Mouse (Mus musculus) adrenal gland, adult 8-10 months (tissue): Measurements from ENCODE around the gene Ptprn2. TPM values are rescaled to one million over a fixed set of nuclear protein-coding genes. Genes with fewer than 3 reads are reported as not detected.
"Not testable (repeated sequence)": the region's sequence is repeated elsewhere in the genome, so short reads cannot be mapped to it uniquely, and the experiment has no call there.

Experiments used
- DNase-seq: peaks from one replicate; pipeline ENCODE4 v3.0.0; 2022
- total RNA-seq, 4 experiments: library from RNA; stranded (reverse); gene quantifications; 2 replicates each; pipeline ENCODE4 v1.2.4; 2022

Gene Ptprn2
- total RNA-seq, 4 experiments from 2014 or later = 24.1 to 40.1 (median 28.9) TPM

- no peak for DNase-seq
Measured at GRCm38 (mm10) chr12:116515824-116516223, 30.3 kb downstream of the Ptprn2 start.

- DNase-seq = peak; percentile 31
Measured at GRCm38 (mm10) chr12:116528861-116529260, 43.3 kb downstream of the Ptprn2 start.

GRCm38 (mm10) chr12:116533281-116533680 lies 47.8 kb downstream of the Ptprn2 start:
- no peak for DNase-seq

- no peak for DNase-seq
Measured at GRCm38 (mm10) chr12:116539305-116539704, 53.8 kb downstream of the Ptprn2 start.

- peak; percentile 53 for DNase-seq
Measured at GRCm38 (mm10) chr12:116540608-116541007, 55.1 kb downstream of the Ptprn2 start.

DNA sequence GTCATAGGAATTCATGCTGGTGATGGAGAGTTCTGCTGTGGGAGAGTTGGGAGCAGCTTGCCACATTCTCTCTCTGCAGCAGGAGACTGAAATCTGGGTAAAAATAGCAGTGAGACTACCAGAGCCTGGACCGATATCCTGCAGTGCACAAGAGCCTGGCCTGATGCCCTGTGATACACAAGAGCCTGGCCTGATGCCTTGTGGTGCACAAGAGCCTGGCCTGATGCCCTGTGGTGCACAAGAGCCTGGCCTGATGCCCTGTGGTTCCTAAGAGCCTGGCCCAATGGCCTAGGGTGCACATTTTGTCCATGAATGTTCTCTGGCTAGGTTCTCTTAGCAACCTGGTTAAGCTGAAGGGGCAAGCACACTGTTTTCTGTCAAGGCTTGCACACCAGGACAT lies 64.5 kb downstream of the Ptprn2 start:
- DNase-seq = peak; percentile 15

DNA sequence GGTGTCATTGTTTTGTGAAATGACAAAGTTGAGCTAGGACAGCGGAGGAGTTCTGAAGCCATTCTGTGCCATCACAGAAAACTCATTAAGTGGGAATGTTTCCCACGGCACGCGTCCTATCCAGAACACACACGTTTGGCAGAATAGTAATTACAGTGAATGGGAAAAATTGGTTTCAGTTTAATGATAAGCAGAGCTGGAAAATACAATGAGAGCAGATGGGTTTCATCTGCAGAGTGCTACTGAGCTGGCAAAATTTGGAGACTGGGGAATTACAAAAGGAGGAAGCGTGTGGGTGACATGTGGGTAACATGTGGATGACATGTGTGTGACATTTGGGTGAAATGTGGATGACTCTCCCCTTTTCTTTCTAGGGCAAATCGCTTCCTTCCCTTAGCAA lies 66.0 kb downstream of the Ptprn2 start:
- DNase-seq = no peak

DNA sequence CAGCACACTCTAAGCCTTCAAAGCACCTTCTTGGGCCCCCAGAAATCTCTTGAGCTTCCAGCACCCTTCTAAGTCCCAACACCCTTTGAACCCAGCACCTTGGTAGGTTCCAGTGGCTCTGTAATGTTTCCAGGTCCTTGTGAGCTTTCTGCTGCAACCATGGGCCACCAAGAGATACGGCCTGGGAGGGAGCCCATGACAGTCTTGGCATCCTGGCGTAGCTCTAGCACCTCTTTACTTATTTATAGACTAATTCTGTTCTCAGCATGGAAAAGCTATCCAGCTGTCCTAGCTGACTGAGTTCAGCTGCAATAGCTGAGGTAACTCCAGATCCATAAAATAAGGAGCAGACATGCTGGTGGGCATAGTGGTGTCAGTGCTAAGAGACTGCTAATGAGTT lies 66.8 kb downstream of the Ptprn2 start:
- no peak for DNase-seq

GRCm38 (mm10) chr12:116553361-116553760 lies 67.8 kb downstream of the Ptprn2 start:
- no peak for DNase-seq

DNA sequence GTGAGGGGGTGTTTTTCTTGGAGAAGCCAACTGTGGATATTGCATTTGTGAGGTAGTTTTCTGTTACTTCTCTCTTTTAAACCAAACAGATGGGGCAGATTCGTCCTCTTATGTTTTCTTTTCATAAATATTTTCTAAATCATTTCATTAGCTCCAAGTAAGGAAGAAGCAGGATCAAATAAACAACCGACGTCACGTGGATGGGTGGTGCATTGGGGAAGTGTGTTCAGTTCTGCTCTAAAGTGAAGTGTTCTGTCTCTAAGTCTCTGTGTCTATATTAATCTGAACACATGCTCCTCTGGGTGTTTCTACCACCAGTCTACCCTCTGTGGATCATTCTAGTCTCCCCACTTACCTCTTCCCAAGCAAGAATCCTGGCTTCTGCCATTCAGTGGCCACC lies 70.4 kb downstream of the Ptprn2 start:
- no peak for DNase-seq

- no peak for DNase-seq
Measured at GRCm38 (mm10) chr12:116564441-116564840, 78.9 kb downstream of the Ptprn2 start.

- no peak for DNase-seq
Measured at GRCm38 (mm10) chr12:116566672-116567071, 81.2 kb downstream of the Ptprn2 start.

GRCm38 (mm10) chr12:116567170-116567569 lies 81.7 kb downstream of the Ptprn2 start:
- DNase-seq = no peak

- no peak for DNase-seq
Measured at GRCm38 (mm10) chr12:116569568-116569967, 84.0 kb downstream of the Ptprn2 start.

DNA sequence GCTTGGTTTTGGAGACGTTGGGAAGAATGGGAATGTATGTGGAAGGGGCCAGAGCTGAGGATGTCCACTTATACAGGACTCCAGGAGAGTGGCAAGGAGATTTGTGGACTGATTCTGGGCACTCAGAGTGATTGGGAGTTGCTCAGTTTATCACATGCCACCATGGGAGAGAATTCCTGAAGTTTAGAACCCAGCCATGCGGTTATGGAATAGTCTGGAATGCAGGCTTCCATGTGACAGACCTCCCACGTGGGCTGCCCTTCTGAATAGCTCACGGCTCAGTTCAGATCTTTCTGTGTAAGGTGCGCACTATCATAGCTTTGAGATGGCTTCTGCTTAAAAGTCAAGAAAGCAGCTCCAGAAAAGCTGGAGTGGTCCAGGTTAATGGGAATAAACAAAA lies 88.6 kb downstream of the Ptprn2 start:
- no peak for DNase-seq

- no peak for DNase-seq
Measured at GRCm38 (mm10) chr12:116574720-116575119, 89.2 kb downstream of the Ptprn2 start.

- not testable (repeated sequence) for DNase-seq
Measured at GRCm38 (mm10) chr12:116577917-116578316, 92.4 kb downstream of the Ptprn2 start.

GRCm38 (mm10) chr12:116580827-116581544 lies 95.5 kb downstream of the Ptprn2 start:
- no peak for DNase-seq

- DNase-seq = peak; percentile 32
Measured at GRCm38 (mm10) chr12:116581864-116582263, 96.3 kb downstream of the Ptprn2 start.

- DNase-seq = no peak
Measured at GRCm38 (mm10) chr12:116582829-116583228, 97.3 kb downstream of the Ptprn2 start.

- peak; percentile 34 for DNase-seq
Measured at GRCm38 (mm10) chr12:116585001-116585400, 99.5 kb downstream of the Ptprn2 start.

DNA sequence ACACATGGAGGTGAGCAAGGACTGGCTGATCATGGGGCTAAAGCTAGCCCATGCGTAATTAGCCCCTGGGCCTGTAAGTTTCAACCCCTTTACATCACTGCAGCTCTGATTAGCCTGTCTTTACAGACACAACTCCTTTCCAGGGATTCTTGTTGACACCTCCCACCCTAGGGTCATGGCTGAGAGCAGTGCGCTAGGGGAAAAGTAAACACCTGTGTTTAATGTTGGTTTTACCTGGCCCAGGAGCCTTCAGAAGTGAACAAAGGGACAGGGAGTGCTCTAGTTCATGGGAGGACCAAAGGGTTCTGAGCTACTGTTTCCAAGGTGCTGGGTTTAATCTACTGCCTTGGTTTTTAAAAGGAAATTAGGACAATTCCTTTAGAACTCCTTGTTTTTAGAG lies 100.6 kb downstream of the Ptprn2 start:
- no peak for DNase-seq

DNA sequence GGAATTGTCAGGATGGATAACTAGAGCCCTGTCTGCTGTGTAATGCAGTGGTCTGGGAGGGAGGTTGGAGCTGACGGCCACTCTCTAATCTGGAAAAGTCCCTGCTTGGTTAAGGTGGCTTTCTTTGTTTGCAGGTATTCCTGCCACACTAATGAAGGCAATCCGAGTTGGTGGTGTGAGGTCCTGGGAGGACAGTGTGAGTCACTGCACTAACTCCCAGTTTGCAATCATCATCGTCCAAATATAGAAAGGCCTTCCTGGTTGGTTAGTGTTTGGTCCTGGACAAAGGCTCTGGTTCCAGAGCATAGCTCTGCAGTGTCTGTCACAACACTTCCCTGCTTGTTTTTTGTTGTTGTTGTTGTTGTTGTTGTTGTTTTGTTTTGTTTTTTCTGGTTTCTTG lies 102.0 kb downstream of the Ptprn2 start:
- no peak for DNase-seq

GRCm38 (mm10) chr12:116590076-116590475 lies 104.6 kb downstream of the Ptprn2 start:
- DNase-seq = no peak

- no peak for DNase-seq
Measured at GRCm38 (mm10) chr12:116594457-116594856, 108.9 kb downstream of the Ptprn2 start.
